Mouse (Mus musculus): ENCODE measurements around the gene Tjp1. TPM values are rescaled to one million over a fixed set of nuclear protein-coding genes. Genes with fewer than 3 reads are reported as not detected.

Tjp1 gene
- total and polyA plus RNA-seq, 2 experiments from 2014 or later: 15.8 to 64.4 TPM

- peaks cover 7% of the 10 kb centered on the region; the same call in 1 of the 2 replicates for H3K4me1 ChIP-seq (ENCODE audit: insufficient read depth)
- 71% methylated on average over 4 of the region's 4 CpGs for WGBS
- no peaks in the 10 kb centered on the region for H3K36me3 ChIP-seq (ENCODE audit: insufficient read depth)
- DNase-seq (no peak), ATAC-seq (no peak)
- no peaks in the 10 kb centered on the region for H3K9me3 ChIP-seq (ENCODE audit: low read length)
- H3K4me2 ChIP-seq (ENCODE audit: low read depth): no peak overlapping the region
- no peak overlapping the region for H3K4me3 ChIP-seq (ENCODE audit: low read depth, low read length)
- TF ChIP-seq CTCF (IDR thresholded peaks at IDR 0.05; ENCODE audit: low read depth): no peak
- H3K9ac ChIP-seq: no peak overlapping the region
- H3K27me3 ChIP-seq (ENCODE audit: insufficient read depth, low read length): no peaks in the 10 kb centered on the region
- no peak overlapping the region for H3K27ac ChIP-seq (ENCODE audit: low read depth, low read length)
These were observed 162.0 kb downstream of the Tjp1 start for GRCm38 (mm10) chr7:65365560-65365959.

GRCm38 (mm10) chr7:65360278-65360677 is 167.3 kb downstream of the Tjp1 start:
- Histone ChIP-seq H3K4me2 (ENCODE audit: low read depth) (no peak overlapping the region), H3K36me3 (ENCODE audit: insufficient read depth) (no peaks in the 10 kb centered on the region), H3K9ac (no peak overlapping the region), H3K27me3 (ENCODE audit: insufficient read depth, low read length) (no peaks in the 10 kb centered on the region), H3K4me1 (ENCODE audit: insufficient read depth) (0 out of 2 replicates have a peak, but pooled peaks cover 3% of the 10 kb centered on the region), H3K4me3 (ENCODE audit: low read depth, low read length) (no peak overlapping the region), H3K27ac (ENCODE audit: low read depth, low read length) (no peak overlapping the region), H3K9me3 (ENCODE audit: low read length) (no peaks in the 10 kb centered on the region)
- TF ChIP-seq CTCF (IDR thresholded peaks at IDR 0.05; ENCODE audit: low read depth): no peak
- 58% methylated on average over 3 of the region's 3 CpGs for WGBS
- ATAC-seq (no peak), DNase-seq (no peak)

GRCm38 (mm10) chr7:65359774-65360173 is 167.8 kb downstream of the Tjp1 start:
- Histone ChIP-seq H3K9ac (no peak overlapping the region), H3K27ac (ENCODE audit: low read depth, low read length) (no peak overlapping the region), H3K4me1 (ENCODE audit: insufficient read depth) (0 out of 2 replicates have a peak, but pooled peaks cover 3% of the 10 kb centered on the region), H3K4me3 (ENCODE audit: low read depth, low read length) (no peak overlapping the region), H3K27me3 (ENCODE audit: insufficient read depth, low read length) (no peaks in the 10 kb centered on the region), H3K9me3 (ENCODE audit: low read length) (no peaks in the 10 kb centered on the region), H3K36me3 (ENCODE audit: insufficient read depth) (no peaks in the 10 kb centered on the region), H3K4me2 (ENCODE audit: low read depth) (no peak overlapping the region)
- ATAC-seq (no peak), DNase-seq (no peak)
- WGBS: 67% methylated on average over 8 of the region's 8 CpGs
- no peak for TF ChIP-seq CTCF (IDR thresholded peaks at IDR 0.05; ENCODE audit: low read depth)

- peak; percentile 65 for DNase-seq
- WGBS: 5% methylated on average over 1 of the region's 1 CpGs
- H3K9ac ChIP-seq: no peak overlapping the region
- ATAC-seq: peak; percentile 62
- H3K9me3 ChIP-seq (ENCODE audit: low read length): no peaks in the 10 kb centered on the region
- no peak overlapping the region for H3K4me2 ChIP-seq (ENCODE audit: low read depth)
- no peak overlapping the region for H3K4me3 ChIP-seq (ENCODE audit: low read depth, low read length)
- 0 out of 2 replicates have a peak, but pooled peaks cover 3% of the 10 kb centered on the region for H3K4me1 ChIP-seq (ENCODE audit: insufficient read depth)
- TF ChIP-seq CTCF (IDR thresholded peaks at IDR 0.05; ENCODE audit: low read depth): no peak
- no peaks in the 10 kb centered on the region for H3K36me3 ChIP-seq (ENCODE audit: insufficient read depth)
- H3K27ac ChIP-seq (ENCODE audit: low read depth, low read length): 0 out of 2 replicates have a peak overlapping the region, but pooled peaks have one; percentile 16
- H3K27me3 ChIP-seq (ENCODE audit: insufficient read depth, low read length): no peaks in the 10 kb centered on the region
These were observed 170.0 kb downstream of the Tjp1 start for GRCm38 (mm10) chr7:65357538-65357937.

GRCm38 (mm10) chr7:65356204-65356603 is 171.4 kb downstream of the Tjp1 start:
- Histone ChIP-seq H3K4me3 (ENCODE audit: low read depth, low read length) (no peak overlapping the region), H3K9ac (no peak overlapping the region), H3K9me3 (ENCODE audit: low read length) (no peaks in the 10 kb centered on the region), H3K27me3 (ENCODE audit: insufficient read depth, low read length) (no peaks in the 10 kb centered on the region), H3K4me2 (ENCODE audit: low read depth) (no peak overlapping the region), H3K4me1 (ENCODE audit: insufficient read depth) (0 out of 2 replicates have a peak, but pooled peaks cover 3% of the 10 kb centered on the region), H3K27ac (ENCODE audit: low read depth, low read length) (no peak overlapping the region), H3K36me3 (ENCODE audit: insufficient read depth) (no peaks in the 10 kb centered on the region)
- no peak for DNase-seq
- no peak for TF ChIP-seq CTCF (IDR thresholded peaks at IDR 0.05; ENCODE audit: low read depth)
- ATAC-seq: no peak
- 34% methylated on average over 1 of the region's 1 CpGs for WGBS

GRCm38 (mm10) chr7:65354908-65355307 is 172.7 kb downstream of the Tjp1 start:
- Histone ChIP-seq H3K27me3 (ENCODE audit: insufficient read depth, low read length) (no peaks in the 10 kb centered on the region), H3K9me3 (ENCODE audit: low read length) (no peaks in the 10 kb centered on the region), H3K4me2 (ENCODE audit: low read depth) (no peak overlapping the region), H3K4me3 (ENCODE audit: low read depth, low read length) (no peak overlapping the region), H3K9ac (no peak overlapping the region), H3K4me1 (ENCODE audit: insufficient read depth) (no peaks in the 10 kb centered on the region), H3K36me3 (ENCODE audit: insufficient read depth) (no peaks in the 10 kb centered on the region), H3K27ac (ENCODE audit: low read depth, low read length) (no peak overlapping the region)
- 71% methylated on average over 2 of the region's 2 CpGs for WGBS
- no peak for ATAC-seq
- DNase-seq: no peak
- TF ChIP-seq CTCF (IDR thresholded peaks at IDR 0.05; ENCODE audit: low read depth): no peak

GRCm38 (mm10) chr7:65350348-65351079 is 177.1 kb downstream of the Tjp1 start:
- WGBS: 81% methylated on average over 4 of the region's 4 CpGs
- Histone ChIP-seq H3K27me3 (ENCODE audit: insufficient read depth, low read length) (no peaks in the 10 kb centered on the region), H3K36me3 (ENCODE audit: insufficient read depth) (no peaks in the 10 kb centered on the region)

More at GRCm38 (mm10) chr7:65350348-65351079, 177.1 kb downstream of the Tjp1 start:
- ATAC-seq (no peak), DNase-seq (no peak)
- Histone ChIP-seq H3K4me3 (ENCODE audit: low read depth, low read length) (no peak overlapping the region), H3K4me2 (ENCODE audit: low read depth) (no peak overlapping the region), H3K4me1 (ENCODE audit: insufficient read depth) (no peaks in the 10 kb centered on the region), H3K27ac (ENCODE audit: low read depth, low read length) (no peak overlapping the region), H3K9me3 (ENCODE audit: low read length) (no peaks in the 10 kb centered on the region), H3K9ac (no peak overlapping the region)
- no peak for TF ChIP-seq CTCF (IDR thresholded peaks at IDR 0.05; ENCODE audit: low read depth)

Measured in forebrain, postnatal 0 days (tissue).